Mouse (Mus musculus): ENCODE data around the gene Spin2f. TPM values are rescaled to one million over a fixed set of nuclear protein-coding genes. Genes with fewer than 3 reads are reported as not detected.

The Spin2f gene
- polyA plus RNA-seq (2017; shearing (Covaris generic)): not detected

GRCm38 (mm10) chrX:31253594-31253993 is at the start of gene Spin2f:
Gene Spin2f, plus strand, starts transcription at chrX:31253894.

Other genes with a start within 250 kb of the Spin2f start
- gene Btbd35f29, start 136.2 kb upstream of the Spin2f start, polyA plus RNA-seq (2017; shearing (Covaris generic)): not detected
- gene Btbd35f26, start 82.6 kb downstream of the Spin2f start, polyA plus RNA-seq (2017; shearing (Covaris generic)): not detected
- not detected for gene Btbd35f19, start 130.0 kb downstream of the Spin2f start, polyA plus RNA-seq (2017; shearing (Covaris generic))

Data from naive thymus-derived CD4-positive, alpha-beta T cell, adult 5 months (primary cell).